Mouse (Mus musculus) lung, embryonic 14.5 days (tissue): Measurements from ENCODE around the gene Prkaca. TPM values are rescaled to one million over a fixed set of nuclear protein-coding genes. Genes with fewer than 3 reads are reported as not detected.
A peak's percentile ranks its signal among the peaks of the same experiment; 100 is the strongest.

Experiments used
- ATAC-seq: fragments of 200-750 bp; cut with Nextera tagmentation; 2 replicates; pipeline ENCODE4 v1.8.0; 2017; ENCODE audit warnings: mild to moderate bottlenecking, moderate TSS enrichment, moderate library complexity; ENCODE audit not compliant: insufficient read depth
- DNase-seq: peaks from one replicate; pipeline ENCODE4 v3.0.0-alpha.2; 2015
- H3K27ac ChIP-seq: fragments of 300-500 bp; sonication (generic); 2 replicates; pipeline ENCODE4 v1.5.1; 2014; ENCODE audit warnings: low read depth, mild to moderate bottlenecking, moderate library complexity
- H3K27me3 ChIP-seq: fragments of 300-500 bp; sonication (generic); 2 replicates; pipeline ENCODE4 v1.6.1; 2014; ENCODE audit warnings: low read length, control low read depth; ENCODE audit not compliant: insufficient read depth
- H3K36me3 ChIP-seq: fragments of 300-500 bp; sonication (generic); 2 replicates; pipeline ENCODE4 v1.6.1; 2014; ENCODE audit warnings: control low read depth; ENCODE audit not compliant: insufficient read depth
- H3K4me1 ChIP-seq: fragments of 300-500 bp; sonication (generic); 2 replicates; pipeline ENCODE4 v1.6.1; 2014; ENCODE audit warnings: antibody characterized with exemption, control low read depth; ENCODE audit not compliant: insufficient read depth
- H3K4me2 ChIP-seq: fragments of 300-500 bp; sonication (generic); 2 replicates; pipeline ENCODE4 v1.6.1; 2014; ENCODE audit warnings: mild to moderate bottlenecking
- H3K4me3 ChIP-seq: fragments of 300-500 bp; sonication (generic); 2 replicates; pipeline ENCODE4 v1.5.1; 2014; ENCODE audit warnings: low read depth, low read length
- H3K9ac ChIP-seq: fragments of 300-500 bp; sonication (generic); 2 replicates; pipeline ENCODE4 v1.6.1; 2014
- H3K9me3 ChIP-seq: fragments of 300-500 bp; sonication (generic); 2 replicates; pipeline ENCODE4 v1.6.1; 2016; ENCODE audit warnings: low read depth, low read length, control low read depth
- CTCF ChIP-seq: IDR thresholded peaks from 2 replicates; pipeline ENCODE4 v1.5.1; 2016; ENCODE audit warnings: antibody characterized with exemption, low read depth
- WGBS: fragments of 180-500 bp; shearing (Covaris S2); extraction: QIAGEN DNeasy Blood & Tissue Kit; methylation state at CpG from one replicate; pipeline ENCODE4 v1.1.7; 2014; 5-methylcytosine and 5-hydroxymethylcytosine counted together
- microRNA counts: library from miRNA; unstranded; fragments of <30 nt; microRNA quantifications from one replicate; lab custom pipeline; 2016
- microRNA-seq: library from miRNA; unstranded; fragments of <30 nt; microRNA quantifications from one replicate; pipeline ENCODE4, GENCODE M21; 2016; ENCODE audit warnings: borderline number of aligned reads
- polyA plus RNA-seq: library from polyadenylated mRNA; unstranded; fragments of >200 nt; fragmentation: Nextera tagmentation; extraction: Ambion mirVana; gene quantifications from 2 replicates; pipeline ENCODE4 v1.2.1, GENCODE M21; 2014

Prkaca gene
- polyA plus RNA-seq, 1 experiment from 2014 or later = 136 TPM

GRCm38 (mm10) chr8:84044900-84045299 lies 72.1 kb downstream of the Prkaca start, which contains the start of gene Rln3:
Gene Rln3, minus strand, starts transcription at chr8:84045000.
- Histone ChIP-seq H3K9me3 (no peaks in the 10 kb centered on the region), H3K4me3 (no peak within 1 kb of the TSS), H3K27ac (no peak within 1 kb of the TSS), H3K36me3 (no peaks in the 10 kb centered on the region), H3K9ac (no peak within 1 kb of the TSS), H3K4me2 (no peak within 1 kb of the TSS), H3K27me3 (peaks cover 46% of the 10 kb centered on the region), H3K4me1 (no peaks in the 10 kb centered on the region)
- DNase-seq (no peak), ATAC-seq (no peak)
- no peak for TF ChIP-seq CTCF
- 4% methylated on average over 9 of the region's 9 CpGs for WGBS

MicroRNA genes within 50 kb of the gene (microRNA counts, 519-probe panel; counts per million panel counts)
- 30.5 counts per million for microRNA mmu-miR-1199 (lab: Ali Mortazavi, UCI)

Small RNA genes within 50 kb of the gene (microRNA-seq; reads per million reads assigned to microRNA genes)
- not detected for gene Gm44330
- not detected for gene Gm44450
- gene Mir1199 = 0.71 reads per million
- gene Mir8111 = 3.1 reads per million, percentile 8 among the genes with 10 or more reads in this experiment

Other genes starting within 250 kb of the Prkaca start
- gene Adgre5, start 231.7 kb upstream of the Prkaca start, polyA plus RNA-seq = 56.9 and 57.0 TPM in 2 replicates
- gene Adgrl1, start 72.9 kb upstream of the Prkaca start, polyA plus RNA-seq = 23.3 and 29.1 TPM in 2 replicates
- 0.50 and 0.64 TPM in 2 replicates for gene Gm10644, start 17.8 kb upstream of the Prkaca start, polyA plus RNA-seq
- 87.4 and 88.9 TPM in 2 replicates for gene Asf1b, start 17.5 kb upstream of the Prkaca start, polyA plus RNA-seq
- gene Samd1, start 24.7 kb downstream of the Prkaca start, polyA plus RNA-seq = 16.0 and 17.3 TPM in 2 replicates
- gene 1700067K01Rik, start 28.5 kb downstream of the Prkaca start, polyA plus RNA-seq = 1.4 and 1.5 TPM in 2 replicates
- 0.83 and 1.2 TPM in 2 replicates for gene 2210011C24Rik, start 39.2 kb downstream of the Prkaca start, polyA plus RNA-seq
- 2.5 and 2.9 TPM in 2 replicates for gene Palm3, start 48.5 kb downstream of the Prkaca start, polyA plus RNA-seq
- 1.1 TPM in 2 replicates for gene Il27ra, start 69.6 kb downstream of the Prkaca start, polyA plus RNA-seq
- gene Rln3, start 72.0 kb downstream of the Prkaca start, polyA plus RNA-seq = not detected in 2 replicates
- 1.4 and 1.7 TPM in 2 replicates for gene Gm10643, start 92.1 kb downstream of the Prkaca start, polyA plus RNA-seq
- gene Rfx1, start 93.8 kb downstream of the Prkaca start, polyA plus RNA-seq = 12.9 and 13.3 TPM in 2 replicates
- gene Dcaf15, start 131.8 kb downstream of the Prkaca start, polyA plus RNA-seq = 9.5 and 10.8 TPM in 2 replicates
- 0.22 and 0.34 TPM in 2 replicates for gene Podnl1, start 153.0 kb downstream of the Prkaca start, polyA plus RNA-seq
- 17.3 and 23.6 TPM in 2 replicates for gene Cc2d1a, start 174.9 kb downstream of the Prkaca start, polyA plus RNA-seq
- 0.66 and 0.99 TPM in 2 replicates for gene 4930432K21Rik, start 175.0 kb downstream of the Prkaca start, polyA plus RNA-seq
- 2.8 and 4.2 TPM in 2 replicates for gene Nanos3, start 212.2 kb downstream of the Prkaca start, polyA plus RNA-seq